Mouse (Mus musculus): Measurements from ENCODE around the gene Lama1.

DNA sequence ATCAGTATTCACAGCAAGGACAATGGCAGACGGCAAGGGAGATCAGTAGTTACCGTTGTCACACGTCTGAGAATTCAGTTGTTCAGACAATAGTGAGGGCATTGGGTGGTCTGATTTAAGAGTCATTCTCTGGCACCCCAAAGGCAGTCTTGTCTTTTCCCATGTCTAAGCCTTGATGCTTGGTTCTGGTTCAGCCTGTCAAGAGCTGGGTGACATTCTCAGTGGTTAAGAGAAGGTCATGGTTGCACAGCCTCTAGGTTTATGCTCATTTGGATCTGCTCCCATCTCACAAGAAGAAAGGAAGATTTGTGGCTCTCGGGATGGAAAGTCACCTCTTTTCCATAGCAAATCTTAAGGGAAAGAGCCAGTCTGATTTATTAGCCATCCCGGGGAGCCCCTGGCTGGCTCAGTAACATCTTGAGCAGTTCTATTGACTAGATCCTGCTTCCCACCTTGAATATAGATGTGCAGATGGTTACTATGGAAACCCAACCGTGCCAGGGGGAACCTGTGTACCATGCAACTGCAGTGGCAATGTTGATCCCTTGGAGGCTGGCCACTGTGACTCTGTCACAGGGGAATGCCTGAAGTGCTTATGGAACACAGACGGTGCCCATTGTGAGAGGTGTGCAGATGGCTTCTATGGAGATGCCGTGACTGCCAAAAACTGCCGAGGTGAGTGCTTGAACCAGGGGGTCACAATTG is 67.3 kb downstream of the Lama1 start:
- TF ChIP-seq CTCF (conservative IDR thresholded peaks at IDR 0.05; ENCODE audit: low read length) (no peak), NANOG (IDR thresholded peaks at IDR 0.05; ENCODE audit: borderline replicate concordance, low read length) (no peak), POU5F1 (IDR thresholded peaks at IDR 0.05; ENCODE audit: borderline replicate concordance, low read length) (no peak)
